Mouse (Mus musculus) bone marrow, adult 2 months (tissue): ENCODE results near the gene Dido1.

ENCODE experiments used
- CTCF ChIP-seq: fragments of 200-500 bp; IDR thresholded peaks from 2 replicates; pipeline ENCODE4 v1.5.1; 2011; ENCODE audit warnings: low read length, control low read depth; ENCODE audit not compliant: control insufficient read depth, insufficient read depth
- POLR2A ChIP-seq: fragments of 200-500 bp; IDR thresholded peaks from 2 replicates; pipeline ENCODE4 v1.6.1; 2011; ENCODE audit warnings: low read depth, mild to moderate bottlenecking, control low read depth, low read length, borderline replicate concordance; ENCODE audit not compliant: control insufficient read depth

- no peak for TF ChIP-seq POLR2A
- peak; percentile 100 for TF ChIP-seq CTCF
Observed at GRCm38 (mm10) chr2:180745248-180745927, 35.6 kb upstream of the Dido1 start.
